Mouse (Mus musculus): ENCODE measurements around the gene Fmnl2.
A peak's percentile ranks its signal among the peaks of the same experiment; 100 is the strongest.

Gene Fmnl2

DNA sequence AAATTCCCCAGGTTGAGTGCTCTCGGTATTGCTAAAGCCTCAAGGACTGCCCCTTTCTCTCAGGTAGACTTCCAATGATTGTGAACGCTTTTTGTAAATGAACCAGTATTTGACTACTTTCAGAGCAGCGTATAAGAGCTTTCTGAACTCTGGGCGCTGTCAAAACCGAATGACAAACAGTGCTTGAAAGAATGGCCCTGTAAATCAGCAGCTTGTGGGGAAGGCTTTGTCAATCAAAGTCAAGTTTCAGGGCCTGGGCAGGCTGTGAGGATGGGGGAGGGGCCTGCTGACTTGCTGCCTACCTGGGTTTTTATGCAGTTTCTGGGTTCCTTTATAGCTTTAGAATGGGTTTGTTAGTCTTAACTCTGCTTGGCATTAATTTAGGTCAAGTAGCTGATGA lies 56.1 kb downstream of the Fmnl2 start:
- DNase-seq (ENCODE audit: low read depth) = no peak

DNA sequence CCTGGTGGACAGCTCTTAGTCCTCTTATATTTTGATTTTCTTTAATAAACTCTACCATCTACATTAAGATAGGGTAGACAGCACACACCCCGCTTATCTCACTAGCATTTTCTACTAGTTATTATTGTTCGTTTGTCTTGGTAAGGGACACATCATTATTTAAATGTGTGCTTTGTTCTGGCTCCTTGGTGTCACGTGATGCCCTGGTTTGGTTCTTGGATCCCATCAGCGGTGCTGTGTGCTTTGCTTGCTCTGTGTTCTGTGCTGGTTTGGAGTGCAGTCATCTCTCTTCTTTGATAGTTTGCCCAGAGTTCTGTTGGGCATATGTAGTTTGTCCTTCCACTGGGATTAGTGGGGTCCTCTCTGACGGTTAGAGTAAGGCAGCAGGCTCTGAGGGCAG lies 57.9 kb downstream of the Fmnl2 start:
- DNase-seq (ENCODE audit: low read depth) = no peak

DNA sequence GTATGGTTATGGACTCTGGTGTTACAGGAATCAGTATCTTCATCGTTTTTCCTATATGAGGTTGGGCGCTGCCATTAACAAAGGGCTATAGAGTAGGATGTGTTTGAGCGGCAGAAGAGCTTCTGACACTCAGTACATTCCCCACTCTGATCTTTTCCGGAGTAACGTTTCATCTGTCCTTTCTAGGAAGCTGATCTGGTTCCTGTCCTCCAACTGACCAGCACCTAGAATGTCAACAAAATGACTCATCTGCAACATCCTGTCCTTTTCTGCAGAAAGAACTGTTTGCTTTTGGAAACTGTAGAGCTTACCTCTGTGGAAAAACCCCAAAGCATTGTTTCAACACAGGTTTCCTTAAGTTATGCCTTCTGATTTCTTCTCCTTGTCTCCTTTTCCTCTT lies 60.4 kb downstream of the Fmnl2 start:
- no peak for DNase-seq (ENCODE audit: low read depth)

DNA sequence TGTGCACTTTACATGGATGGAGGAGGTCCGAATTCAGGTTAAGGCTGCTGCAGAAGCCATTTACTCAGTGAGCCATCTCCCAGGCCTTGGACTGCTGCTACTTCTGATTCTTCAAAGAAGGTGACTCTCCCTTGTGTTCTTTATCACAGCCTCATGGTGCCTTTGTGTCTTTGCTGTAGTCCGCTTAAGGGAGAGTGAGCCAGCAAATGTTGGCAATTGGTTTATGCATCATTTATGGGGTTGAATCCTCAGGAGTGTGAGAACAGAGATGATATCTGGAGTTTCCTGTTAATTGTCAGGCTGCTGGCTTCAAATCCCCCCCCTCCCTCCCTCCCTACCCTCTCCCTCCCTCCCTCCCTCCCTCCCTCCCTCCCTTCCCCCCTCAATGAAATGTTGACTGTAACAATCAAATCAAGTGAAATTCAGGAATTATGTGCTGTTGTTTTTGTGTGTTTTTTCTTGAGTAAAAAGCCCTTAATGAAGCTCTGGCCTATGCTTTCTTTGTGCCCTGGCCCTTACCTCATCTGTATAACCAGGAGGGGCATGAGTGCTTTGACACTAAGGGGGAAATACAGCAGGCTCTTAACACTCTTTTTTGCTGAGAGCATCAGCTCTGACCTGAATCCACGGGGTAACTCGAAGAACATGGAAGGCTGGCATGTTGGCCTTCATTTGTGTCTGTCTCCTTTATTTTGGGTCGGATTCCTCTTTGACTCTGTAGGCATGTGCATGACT lies 63.2 kb downstream of the Fmnl2 start:
- no peak for DNase-seq (ENCODE audit: low read depth)

DNA sequence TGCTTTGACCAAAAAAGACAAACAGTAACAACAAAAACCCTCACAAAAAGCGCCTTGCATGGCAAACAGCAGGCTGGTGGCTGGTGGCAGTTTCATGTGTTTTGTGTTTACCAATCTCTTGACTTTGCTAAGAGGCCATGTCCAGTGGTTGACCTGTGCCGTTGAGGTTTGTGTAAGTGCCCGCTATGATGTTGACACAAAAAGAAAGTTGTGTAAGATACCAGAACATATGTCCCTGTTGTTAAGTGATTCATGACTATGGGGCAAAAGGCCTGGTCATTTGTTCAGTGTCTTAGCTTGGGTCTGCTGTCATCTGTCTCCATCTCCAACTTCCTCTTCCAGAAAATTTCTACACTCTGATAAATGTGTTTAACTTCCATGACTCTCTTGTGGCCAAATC lies 67.4 kb downstream of the Fmnl2 start:
- DNase-seq (ENCODE audit: low read depth) = no peak

DNA sequence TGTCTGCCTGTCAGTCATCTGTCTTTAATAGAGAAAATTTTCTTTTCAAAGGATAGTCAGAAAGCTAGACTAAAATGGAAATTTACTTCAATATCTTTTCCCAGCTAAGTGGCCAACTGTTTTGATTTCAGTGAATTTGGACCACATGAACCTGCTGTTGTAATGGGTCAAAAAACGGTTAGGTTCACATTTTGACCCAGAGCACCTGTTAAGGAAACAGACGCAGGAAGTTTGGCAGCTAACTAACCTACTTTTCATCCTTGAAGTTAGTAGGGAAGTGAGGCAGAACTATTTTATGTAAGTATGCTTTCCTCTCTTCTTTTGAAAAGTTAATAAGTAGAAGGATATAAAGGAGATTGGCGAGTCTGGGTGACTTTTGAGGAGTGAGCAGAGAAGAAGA lies 69.7 kb downstream of the Fmnl2 start:
- DNase-seq (ENCODE audit: low read depth) = no peak

DNA sequence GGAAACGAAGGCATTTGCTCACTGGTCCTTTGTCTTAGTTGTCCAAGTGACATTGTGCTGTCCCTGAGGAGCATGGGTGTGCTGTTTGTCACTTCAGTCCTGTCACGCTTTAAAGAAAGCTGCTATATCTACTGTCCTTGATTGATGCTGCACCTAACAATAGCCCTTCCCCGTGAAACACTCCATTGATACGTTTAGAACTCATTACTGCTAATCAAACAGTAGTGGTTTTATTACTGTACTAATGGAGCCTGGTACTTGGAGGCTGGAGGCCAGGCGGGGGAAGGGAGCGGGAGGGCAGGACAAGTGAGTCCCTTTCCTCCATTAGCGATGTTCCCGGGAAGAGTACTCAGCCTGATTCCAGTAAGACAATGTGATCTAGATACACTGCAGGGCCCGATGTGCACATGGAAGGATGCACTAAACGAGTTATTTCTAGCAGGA lies 70.2 kb downstream of the Fmnl2 start:
- DNase-seq (ENCODE audit: low read depth) = no peak

DNA sequence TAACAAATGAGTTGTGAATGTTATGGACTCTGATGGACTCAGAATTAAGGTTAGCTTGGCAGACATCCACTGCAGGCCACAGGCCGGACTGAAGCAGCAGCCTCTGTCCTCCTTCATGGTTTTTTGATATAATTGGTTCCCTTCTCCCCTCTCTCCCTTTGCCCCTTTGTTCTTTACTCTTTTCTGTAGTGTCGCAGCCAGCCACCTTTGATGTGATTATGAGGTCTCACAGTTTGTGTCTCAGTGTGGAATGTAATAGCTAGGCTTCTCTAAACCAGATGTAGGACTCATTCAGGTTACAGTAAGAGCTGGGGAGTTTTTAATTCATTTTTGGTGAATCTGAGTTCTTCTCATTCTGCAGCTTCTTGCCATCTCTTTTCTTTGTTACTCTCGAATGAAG lies 70.7 kb downstream of the Fmnl2 start:
- no peak for DNase-seq (ENCODE audit: low read depth)

DNA sequence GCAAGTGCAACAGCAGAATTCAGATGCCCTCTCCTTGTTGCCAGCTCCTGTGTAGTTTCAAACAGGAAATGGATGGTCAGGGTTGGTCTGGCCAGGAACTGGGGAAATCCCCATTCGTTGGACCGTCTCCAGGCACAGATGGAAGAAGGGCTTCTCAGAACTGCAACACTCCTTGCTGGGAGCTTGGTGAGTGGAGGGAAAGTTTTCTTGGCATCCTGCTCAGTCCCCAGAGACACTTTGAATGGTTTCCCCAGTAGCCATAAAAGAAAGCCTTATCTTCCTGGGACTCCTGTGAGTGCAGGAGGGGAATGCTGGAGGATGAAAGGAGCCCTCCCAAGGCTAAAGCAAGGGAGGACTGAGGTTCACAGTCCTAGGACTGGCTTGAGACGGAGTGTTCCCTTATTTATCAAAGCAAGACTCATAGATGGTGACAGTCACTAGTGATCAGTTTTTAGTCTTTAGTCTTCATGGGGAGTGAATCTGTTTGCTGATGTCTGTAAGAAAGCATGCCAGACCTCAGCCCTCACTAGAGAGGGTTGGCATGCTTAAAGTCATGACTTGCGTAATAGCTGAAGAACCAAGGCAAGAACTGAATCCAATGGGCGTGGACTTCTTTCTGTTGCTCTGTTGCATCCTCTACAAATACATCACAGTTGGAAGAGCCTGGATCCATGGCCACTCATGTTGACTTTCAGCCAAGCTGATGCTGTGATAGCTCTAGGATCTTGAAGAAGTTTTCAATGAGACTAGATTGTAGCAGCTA lies 72.6 kb downstream of the Fmnl2 start:
- DNase-seq (ENCODE audit: low read depth) = no peak

DNA sequence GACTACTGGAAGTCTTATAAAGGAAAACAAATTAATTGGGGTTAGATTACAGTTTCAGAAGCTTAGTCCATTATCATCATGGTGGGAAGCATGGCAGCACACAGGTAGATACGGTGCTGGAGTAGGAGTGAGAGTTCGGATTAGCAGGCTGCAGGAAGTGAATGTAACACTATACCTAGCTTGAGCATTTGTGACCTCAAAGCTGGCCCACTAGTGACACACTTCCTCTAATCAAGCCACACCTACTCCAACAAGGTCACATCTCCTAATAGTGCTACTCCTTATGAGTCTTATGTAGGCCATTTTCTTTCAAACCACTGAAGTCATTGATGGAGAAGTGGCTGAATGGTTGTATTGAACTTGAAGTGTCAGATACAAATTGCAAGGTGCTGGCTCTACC lies 73.7 kb downstream of the Fmnl2 start:
- DNase-seq (ENCODE audit: low read depth) = no peak

DNA sequence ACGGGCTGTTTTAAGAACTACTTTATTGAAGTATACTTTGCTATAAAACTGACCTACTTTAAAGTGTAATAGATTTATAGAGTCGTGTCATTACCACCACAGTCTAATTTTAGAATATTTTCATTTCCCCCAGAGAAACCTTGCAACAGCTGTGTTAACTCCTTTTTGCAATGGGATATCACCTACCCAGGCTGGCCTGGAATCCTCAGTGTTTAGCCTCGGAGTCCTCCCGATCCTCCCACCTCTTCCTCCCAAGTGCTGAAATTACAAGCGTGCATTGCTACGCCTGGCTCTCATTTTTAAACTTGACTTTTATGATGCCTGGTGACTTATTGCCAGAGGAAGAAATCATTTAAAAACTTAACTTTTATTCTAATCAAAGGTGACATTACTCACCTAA lies 78.2 kb downstream of the Fmnl2 start:
- no peak for DNase-seq (ENCODE audit: low read depth)

DNA sequence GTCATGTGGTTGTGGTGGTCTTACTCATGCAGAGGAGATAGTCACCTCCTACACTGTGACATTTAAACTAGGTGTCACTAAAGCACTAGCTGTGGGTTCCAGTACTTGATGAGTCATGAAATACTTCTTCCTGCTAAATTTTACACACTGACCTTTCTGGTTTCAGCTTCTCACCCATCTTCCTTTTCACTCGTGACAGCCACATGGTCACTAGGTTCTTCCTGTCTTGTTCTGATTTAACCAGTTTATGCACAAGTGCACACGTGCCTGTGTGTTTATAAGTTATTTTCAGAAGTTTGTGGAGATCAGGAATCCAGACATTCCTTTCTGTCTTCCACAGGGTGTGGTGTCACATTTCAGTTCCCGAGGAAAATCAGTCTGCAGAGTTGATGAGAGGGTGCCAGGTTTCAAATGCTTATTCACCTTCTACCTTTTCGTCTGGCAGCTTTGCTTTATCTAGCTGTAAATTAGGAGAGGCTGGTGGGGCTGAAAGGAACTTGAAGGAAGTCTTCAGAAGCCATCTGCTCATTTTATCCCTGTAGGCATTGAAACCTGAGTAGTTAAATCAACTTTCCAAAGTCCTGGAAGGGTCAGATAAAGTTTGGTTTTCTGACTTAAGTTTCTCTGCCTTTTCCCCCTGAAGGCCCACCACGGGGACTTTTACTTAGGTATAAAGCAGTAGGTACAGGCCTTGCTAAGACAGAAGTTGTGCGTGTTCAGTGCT lies 80.9 kb downstream of the Fmnl2 start:
- DNase-seq (ENCODE audit: low read depth) = peak; percentile 30

DNA sequence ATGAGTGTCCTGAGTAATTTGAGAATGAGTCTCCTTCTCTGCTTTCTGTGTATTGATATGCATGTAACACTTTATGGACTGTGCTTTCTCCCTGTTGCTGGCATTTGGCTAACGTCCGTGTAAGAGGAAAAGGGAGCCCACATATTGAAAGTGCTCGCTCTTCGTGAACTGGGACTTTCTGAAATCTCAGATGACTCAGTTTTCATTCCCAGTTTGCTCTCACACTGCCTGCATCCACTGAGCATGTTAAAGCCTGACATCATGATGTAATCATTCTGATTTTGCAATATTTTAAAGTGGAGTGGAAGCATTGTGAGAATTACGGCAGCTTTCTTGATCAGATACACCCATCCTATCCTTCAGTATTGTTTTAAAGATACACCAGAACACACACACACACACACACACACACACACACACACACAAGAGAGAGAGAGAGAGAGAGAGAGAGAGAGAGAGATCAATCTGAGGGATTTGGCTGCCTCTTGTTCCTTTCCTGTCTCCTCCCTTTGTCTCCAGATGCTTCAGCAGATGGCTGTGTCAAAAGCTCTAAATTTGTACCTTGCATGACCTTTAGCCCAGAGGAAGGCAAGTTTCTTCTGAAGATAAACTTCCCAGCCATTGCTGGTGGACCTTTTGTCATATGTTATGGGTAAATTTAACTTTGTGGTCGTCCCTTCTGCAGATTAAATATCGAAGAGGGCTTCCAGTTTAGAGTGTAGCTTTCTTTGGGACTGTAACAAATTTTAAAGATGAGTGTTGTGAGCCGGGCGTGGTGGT lies 86.2 kb downstream of the Fmnl2 start:
- DNase-seq (ENCODE audit: low read depth) = no peak

DNA sequence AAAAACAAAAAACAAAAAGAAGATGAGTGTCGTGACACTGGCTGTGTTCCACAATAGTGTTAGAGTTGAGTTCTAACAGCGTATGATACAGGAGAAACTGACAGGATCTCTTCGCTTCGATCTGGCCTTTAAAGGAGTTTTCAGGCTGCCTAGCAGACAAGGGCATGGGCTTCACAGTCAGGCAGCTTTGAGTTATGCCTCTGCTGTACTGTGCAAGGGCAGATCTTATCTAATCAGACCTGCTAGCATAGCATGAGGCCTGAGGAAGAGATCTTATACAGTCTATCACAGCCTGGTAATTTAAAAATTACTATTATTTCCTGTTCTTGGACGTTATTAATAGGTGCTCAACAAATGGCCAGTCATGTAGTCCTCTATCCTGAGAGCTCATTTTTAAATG lies 86.9 kb downstream of the Fmnl2 start:
- DNase-seq (ENCODE audit: low read depth) = no peak

DNA sequence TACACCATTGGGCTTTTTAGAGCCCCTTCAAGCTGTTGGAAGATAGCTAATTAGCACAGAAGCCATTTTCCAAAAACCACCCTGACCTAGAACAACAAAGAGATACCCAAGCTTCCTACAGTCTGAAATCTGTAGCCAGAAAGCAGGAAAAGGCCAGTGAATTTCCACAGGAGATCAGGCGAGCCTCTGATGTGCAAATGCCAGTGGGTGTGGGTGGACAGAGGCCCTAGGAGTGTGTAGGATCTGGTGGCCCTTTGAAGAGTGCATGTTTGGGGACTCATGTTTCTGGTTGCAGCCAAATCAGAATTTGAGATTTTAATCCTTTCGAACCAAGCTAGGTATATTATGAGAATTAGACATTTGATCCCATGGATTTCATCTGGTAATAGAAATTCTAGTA lies 88.4 kb downstream of the Fmnl2 start:
- DNase-seq (ENCODE audit: low read depth) = no peak

DNA sequence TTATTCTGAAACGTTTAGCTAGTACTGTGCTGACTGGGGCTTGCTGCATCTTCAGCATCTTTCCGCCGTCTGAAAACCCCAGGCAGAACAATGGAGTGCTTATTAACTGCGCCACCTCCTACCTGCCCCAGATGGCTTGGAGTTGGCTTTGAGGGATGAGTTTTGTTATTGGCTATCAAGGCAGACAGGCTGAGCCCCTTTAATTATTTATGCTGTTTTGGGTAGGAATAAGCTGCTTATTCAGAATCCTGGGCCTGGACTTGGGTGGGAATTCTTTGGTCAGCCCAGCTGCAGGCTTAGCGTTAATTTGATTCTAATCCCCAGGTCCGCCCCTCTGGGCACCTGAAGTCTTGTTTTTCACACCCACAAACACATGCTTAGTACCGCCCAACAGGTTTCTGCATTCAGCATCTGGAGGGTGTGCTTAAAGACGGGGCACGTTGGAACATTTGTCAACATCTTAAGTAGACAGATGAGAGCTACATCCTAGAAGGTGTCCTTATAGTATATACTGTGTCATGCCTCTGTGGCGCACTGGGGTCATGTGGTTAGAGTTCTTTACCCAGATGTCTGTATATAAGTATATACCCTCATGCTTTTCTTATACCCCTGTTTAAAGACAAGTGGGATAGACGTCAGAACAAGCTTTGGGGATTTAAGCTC lies 89.0 kb downstream of the Fmnl2 start:
- DNase-seq (ENCODE audit: low read depth) = no peak

DNA sequence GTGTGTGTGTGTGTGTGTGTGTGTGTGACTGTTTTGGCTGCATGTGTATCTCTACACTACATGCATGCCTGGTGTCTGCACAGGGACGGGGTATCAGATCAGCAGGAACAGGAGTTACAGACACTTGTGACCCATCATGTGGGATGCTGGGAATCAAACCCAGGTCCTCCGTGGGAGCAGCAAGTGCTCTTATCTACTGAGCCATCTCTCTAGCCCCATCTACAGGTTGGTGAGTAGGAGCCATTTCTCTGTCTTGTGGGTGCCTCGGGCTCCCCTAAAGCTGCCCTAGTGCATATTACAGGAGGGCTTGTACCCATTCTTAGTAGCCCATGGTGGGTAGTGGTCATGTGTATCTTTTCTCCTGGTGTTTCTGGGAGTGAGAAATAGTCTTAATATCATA lies 90.7 kb downstream of the Fmnl2 start:
- DNase-seq (ENCODE audit: low read depth) = no peak

DNA sequence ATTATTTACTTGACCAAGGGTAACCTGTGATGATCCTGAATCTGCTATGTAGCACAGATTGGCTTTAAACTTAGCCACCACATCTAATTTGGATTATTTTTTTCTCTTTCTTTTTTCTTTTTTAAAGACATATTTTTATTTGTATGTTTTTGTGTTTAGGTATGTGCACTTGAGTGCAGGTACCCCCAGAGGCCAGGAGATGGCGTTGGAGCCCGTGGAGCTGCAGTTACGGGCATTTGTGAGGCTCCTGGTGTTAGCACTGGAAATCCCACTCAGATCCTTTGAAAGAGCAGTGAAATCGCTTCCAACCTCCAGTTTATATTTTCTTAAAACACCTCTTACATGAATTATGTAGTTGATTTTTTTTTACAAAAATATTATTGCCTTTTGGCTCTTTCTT lies 91.9 kb downstream of the Fmnl2 start:
- no peak for DNase-seq (ENCODE audit: low read depth)

DNA sequence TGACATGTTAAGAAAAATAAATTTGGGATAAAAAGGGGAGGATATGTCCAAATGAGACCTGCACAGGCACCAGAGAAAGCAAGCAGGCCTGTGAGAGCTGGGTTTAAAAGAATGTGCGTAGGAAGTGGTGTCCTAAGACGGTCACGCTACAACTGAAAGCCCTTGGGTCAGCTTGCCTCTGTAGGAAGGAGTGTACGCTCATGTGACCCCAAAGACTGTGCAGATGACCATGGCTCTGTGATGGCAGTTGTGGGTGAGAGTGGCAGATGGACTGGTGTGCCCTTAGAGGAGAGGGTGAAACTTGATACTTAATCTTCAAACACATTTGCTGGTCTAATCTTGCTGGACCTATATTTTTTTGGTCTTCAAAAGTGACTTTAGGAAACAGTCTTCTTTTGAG lies 92.6 kb downstream of the Fmnl2 start:
- DNase-seq (ENCODE audit: low read depth) = no peak

DNA sequence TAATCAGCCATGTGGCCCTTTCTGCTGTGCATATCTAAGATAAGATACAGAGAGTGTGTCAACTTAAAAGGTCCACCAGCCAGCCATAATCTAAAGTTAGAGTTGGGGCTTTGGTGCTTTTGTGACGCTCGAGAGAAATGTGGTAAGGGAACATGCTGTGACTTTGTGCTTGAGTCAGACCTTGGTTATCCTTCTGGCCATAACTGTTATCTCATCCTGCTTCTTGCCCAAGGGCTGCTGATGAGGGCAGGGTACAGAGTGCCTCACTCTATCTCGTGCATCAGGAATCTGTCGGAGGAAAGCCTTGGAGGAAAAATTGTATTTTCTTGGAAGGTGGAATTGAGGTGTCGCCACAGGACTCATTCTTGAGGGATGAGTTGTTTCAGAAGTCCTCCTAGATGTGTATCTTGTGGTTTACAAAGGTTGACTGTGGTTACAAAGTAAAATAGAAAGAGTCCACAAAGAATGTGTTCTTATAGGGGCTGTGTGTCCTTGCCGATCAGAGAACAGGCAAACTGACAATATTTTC lies 94.6 kb downstream of the Fmnl2 start:
- DNase-seq (ENCODE audit: low read depth) = peak; percentile 37

DNA sequence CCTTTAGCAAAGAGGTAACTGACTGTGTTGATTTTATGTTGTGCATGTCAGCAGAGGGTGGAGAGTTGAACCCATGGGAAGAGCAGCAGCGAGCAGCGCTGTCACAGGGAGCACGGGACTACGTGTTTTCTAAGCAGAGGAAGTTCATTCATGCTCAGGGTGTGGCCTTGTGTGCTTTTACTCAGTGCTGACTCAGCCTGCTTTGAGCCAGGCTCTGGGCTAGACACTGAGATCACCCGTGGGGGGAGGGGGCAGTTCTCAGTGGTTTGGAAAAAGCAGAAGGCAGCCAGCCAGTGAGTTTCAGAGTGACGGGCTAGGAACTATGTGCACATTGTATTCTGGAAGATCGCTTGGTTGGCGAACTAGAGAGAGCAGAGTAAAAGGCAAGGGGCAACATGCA lies 97.4 kb downstream of the Fmnl2 start:
- DNase-seq (ENCODE audit: low read depth) = peak; percentile 77

DNA sequence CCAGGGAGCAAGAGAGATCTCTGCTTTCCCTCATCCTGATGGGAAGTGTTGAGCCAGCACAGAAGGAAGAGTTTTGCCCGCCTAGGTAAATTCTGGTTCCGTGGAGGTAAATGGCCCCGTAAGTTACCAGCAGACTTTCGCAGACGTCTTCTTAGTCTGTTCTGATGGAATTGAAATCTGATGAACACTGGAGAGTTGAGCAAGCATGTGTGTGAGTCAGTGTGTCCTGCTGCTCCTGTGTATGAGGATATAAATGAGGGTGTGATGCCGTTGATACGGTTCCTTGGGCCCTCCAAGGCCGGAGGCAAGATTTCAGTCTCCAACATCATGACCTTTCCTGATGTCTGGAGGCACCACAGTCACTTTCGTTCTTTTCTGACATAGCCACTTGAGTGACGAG lies 98.2 kb downstream of the Fmnl2 start:
- DNase-seq (ENCODE audit: low read depth) = no peak
